Mouse (Mus musculus): Measurements from ENCODE around the gene Grm7.

Grm7 gene

DNA sequence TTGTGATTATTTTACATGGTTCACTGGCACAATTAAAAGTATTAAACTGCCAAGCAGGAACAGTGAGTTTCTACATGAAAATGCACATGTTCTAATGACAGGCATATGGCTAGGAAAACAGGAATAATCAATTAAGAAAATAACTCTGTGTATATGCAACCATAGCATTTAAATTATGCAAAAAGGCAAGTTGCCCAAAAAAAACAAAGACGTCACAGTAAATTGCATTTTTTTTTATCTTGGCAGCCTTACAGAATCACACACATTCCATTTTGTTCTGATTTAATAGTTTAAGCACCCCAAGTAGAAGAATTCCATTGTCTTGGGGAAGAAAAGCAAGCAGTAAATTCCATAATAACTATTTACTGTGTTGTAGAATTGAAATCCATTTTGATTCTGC is 716.3 kb downstream of the Grm7 start:
- no peak for DNase-seq (ENCODE audit: low read depth, low spot score)

DNA sequence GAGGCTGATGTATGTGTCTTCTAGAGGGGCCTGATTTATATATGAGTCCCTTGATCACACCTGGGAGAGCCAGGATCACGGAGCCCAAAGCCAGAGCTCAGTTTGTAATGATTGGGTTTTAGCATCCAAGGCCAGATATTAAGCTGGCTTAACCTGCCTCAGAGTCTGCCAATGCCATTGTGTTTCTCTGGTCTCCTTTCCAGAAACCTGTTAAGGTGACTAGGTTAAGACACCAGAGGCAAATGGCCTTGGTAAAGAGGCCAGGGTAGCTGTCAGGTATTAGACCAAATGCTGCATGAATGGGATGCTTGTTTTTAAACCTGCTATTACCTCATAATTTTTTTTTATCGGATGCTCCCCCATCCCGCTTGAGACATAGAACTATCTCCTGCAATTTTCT is 722.7 kb downstream of the Grm7 start:
- no peak for DNase-seq (ENCODE audit: low read depth, low spot score)

DNA sequence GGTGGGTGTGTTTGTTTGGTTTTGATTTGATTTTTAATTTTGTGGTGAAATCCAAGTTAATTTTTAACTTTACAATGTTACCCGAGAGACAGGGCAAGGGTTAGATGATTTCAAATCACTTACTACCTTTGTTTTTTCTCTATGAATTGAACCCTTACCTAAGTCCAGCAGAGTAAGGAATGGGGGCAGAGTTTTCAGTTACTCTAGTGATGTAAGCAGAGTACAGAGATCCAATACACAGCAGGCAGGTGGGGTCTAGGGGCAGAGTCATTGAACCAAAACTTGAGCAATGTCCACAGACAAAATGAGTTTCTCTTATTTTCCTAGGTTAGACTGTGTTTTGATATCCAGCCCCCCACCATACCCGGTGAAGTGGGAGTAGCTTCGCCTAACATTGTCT is 723.2 kb downstream of the Grm7 start:
- DNase-seq (ENCODE audit: low read depth, low spot score), result no peak

DNA sequence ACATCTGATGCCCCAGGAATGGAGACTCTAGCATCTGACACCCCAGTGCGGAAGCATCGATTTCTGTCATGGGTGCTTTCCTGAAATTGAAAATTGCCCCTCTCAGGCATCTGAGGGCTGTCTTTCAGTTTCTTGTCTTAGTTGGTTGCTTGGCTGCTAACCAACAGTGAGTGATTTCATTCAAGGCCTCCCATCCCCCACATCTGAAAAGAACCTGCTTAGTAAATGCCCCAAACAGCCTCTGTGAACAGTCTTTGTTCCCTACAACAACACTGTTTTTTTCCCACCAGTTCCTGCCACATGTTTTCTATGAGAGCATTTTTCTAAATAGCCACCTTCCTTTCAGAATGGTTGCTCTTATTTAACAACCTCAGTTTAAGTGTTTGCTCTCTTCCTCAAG is 723.6 kb downstream of the Grm7 start:
- peak; percentile 46 for DNase-seq (ENCODE audit: low read depth, low spot score)

DNA sequence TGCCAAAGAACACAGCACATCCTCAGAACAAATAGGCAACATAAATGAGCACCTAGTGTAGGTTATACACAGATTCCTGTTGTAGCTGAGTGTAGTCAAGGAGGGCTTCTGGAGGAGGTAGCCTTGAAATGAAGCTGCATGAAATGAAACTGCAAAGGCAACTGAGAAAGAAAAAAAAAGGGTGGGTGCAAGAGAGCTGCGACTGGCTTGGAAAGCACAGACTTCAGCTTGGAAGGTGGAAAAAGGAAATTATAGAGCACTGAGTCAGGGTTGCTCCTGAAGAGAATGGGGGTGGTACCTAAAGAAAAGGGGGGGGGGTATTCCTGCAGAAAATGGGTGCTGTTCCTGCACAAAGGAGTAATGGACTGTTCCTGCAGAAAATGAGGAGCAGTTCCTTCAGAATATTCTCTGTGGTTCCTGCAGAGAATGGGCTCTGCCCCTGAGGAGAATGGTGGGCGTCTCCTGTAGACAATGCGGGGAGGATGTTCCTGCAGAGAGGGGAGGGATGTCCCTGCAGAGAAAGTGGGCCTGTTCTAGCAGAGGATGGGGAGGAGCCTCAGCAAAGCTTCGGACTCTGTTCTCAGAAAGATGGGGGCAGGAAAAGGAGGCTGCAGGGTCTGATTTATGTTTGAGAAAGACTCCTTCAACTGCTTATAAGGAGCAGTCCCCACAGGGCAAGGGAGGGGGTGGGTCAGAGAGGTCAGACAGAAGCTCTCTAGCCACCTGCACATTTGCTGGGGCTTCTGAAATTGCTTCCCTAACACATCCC is 726.4 kb downstream of the Grm7 start:
- peak; percentile 73 for DNase-seq (ENCODE audit: low read depth, low spot score)

DNA sequence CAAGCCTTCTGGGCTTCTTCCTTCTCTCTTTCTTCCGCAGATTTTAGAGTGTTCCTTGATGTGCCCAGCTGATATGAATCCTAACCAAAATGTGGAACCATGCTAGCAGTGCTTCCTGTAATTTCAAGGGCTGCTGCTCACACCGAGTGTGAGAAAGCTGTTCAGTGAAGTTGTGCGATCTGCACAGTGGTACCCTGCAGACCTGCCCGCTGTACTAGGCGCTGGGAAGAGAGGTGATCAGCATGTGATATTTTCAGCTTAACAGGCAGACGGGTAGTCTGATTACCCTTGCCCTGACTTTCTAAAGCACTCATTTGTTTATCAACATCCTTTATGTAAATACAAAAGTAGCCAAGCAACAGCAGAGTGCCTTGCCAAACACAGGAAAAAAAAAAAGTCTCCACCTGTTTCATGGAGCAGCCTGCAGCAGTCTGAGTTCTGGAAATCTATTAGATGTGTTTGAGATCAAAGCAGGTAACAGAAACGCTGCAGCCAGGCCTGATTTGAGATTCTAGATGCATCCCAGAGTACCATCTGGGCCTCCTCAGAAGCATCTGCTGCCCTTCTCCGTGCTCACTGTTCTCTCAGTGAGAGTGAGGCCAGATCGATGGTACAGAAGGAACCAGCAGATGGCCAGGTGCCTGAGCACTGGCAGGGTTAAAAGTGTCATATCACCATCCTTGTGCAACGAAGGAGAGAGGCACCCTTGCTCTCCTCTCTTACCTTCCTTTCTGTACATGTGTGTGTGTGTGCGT is 727.4 kb downstream of the Grm7 start:
- peak; percentile 74 for DNase-seq (ENCODE audit: low read depth, low spot score)

DNA sequence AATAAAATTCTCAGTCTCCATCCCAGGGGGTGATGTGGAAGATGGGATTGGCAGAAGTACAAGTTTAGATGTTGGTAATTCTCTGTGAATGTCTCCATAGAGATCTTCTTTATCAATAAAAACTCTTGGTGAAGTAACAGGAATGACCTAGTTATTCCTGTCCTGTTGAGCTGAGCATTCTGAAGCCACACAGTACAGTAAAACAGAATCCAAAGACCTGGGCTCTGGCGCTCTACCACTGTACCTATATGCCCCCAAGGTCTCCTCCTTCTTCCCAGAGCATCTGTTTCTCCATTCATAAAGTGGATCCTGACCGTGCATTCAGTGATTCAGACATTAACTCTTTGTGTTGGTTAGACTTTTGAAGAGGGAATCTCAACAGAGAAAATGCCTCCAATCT is 735.3 kb downstream of the Grm7 start:
- no peak for DNase-seq (ENCODE audit: low read depth, low spot score)

DNA sequence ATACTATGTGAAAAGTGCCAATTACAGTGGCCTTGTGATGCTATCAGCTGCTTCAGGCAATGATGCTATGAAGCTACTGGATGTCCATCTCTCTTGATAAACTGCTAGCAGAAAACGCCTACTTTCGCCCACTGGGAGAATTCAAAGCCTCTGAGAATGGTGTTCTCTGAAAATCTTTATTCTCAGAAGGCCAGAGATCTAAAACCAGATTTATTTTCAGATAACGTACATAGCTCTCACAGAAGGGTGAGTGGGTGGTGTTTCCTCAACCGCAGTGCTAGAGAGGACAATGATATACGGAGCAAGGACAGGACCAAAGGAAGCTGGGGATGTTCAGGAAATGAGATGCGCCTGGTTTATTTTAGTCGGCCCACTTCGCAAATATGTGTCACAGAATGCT is 763.4 kb downstream of the Grm7 start:
- peak; percentile 65 for DNase-seq (ENCODE audit: low read depth, low spot score)

DNA sequence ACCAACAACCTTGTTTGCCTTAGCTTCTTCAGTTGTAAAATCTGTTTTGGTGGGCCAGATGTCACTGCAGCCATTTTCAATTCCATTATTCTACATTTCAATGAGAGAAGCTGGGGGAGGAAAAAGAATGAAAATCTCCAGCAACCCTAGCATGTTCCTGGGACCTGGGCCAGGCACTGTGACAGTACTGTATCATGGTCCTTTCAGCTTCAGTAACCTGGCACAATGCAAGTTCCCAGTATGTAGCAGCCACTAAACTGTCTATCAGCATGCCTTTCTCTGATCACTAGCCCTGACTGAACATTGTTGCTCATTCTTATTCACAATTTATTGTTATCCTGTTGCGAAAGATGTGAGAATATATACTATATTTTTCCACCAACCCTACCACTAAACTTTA is 779.4 kb downstream of the Grm7 start:
- DNase-seq (ENCODE audit: low read depth, low spot score), result no peak

DNA sequence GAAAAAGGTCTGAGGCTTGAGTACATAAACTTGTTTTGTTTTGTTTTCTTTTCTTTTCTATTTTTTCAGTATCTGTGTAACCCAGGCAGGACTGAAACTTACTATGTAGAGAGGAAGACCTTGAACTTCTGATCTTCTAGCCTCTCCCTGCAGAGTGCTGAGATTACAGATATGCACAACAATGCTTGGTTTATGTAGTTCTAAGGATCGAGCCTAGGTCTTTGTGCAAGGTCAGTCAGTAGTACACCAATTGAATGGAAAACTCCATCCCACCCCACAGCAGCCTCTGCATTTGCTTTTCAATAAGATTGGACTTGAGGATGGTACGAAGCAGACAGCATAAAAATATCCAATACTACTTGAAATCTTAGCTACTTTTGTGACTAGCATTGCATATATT is 800.8 kb downstream of the Grm7 start:
- no peak for DNase-seq (ENCODE audit: low read depth, low spot score)

DNA sequence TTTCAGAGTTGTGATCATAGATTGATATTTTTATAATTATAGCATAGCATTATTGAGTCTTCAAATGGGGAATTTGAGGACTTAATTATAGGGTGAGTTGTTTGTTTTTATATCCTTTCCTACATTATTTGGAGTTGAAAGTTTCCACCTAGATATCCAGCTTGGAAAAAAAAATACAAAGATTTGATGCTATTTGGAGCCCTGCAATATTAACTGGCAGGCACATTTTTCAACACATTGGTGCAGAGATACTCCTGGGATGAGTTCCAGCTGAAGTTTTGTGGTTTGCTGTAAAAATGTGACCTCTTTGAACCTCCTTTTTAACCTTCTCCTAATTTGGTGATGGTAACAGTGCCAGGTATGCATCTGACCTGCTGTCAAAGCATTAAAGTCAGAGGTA is 802.5 kb downstream of the Grm7 start:
- no peak for DNase-seq (ENCODE audit: low read depth, low spot score)

DNA sequence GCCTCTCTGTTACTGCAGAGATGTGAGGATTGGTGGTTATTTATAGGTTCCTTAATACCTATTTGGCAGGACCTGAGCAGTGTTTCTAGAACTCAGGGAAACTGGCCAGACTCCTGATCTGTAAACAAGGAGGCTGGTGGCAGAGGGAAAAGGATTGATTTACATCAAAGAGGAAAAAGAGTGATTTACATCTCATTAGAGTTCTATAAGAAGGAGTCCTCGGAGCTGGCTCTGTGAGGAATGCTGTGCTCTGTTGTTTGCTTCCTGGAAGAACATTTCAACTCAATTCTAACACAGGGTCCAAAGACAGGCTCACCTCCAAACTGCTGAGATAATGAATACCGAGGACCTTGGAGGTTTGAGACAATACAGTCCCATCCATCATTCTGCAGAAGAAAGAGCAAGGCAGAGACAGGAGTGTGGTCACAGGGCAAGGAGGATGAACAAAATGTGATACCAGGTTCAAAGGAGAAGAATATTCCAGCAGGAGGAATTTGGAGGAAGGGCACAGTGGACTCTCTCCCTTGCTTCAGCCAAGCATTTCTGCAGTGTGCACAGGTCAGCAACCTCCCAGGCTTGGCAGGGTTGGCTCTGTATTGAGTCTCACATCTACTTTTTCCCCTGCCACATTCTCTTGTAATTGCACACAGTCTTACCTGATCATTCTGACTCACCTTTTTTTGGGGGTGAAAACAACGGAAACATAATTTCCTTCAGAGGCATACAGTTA is 803.8 kb downstream of the Grm7 start:
- DNase-seq (ENCODE audit: low read depth, low spot score), result no peak

DNA sequence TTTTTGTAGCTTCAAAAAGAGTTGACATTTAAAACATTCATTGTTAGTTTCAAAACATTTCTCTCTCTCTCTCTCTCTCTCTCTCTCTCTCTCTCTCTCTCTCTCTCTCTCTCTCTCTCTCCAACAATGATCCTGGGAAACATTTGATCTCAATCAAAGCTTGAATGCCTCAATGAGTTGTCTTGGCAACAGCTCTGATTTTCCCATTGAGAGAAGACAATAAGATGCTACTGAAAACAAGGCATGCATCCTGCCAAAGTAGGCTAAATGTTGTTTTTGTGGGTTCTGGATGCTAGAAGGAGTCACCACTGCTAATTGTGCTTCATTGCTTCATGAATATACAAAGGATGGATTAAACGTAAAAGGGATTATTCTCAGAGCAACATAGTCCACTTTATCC is 836.5 kb downstream of the Grm7 start:
- DNase-seq (ENCODE audit: low read depth, low spot score), result no peak

DNA sequence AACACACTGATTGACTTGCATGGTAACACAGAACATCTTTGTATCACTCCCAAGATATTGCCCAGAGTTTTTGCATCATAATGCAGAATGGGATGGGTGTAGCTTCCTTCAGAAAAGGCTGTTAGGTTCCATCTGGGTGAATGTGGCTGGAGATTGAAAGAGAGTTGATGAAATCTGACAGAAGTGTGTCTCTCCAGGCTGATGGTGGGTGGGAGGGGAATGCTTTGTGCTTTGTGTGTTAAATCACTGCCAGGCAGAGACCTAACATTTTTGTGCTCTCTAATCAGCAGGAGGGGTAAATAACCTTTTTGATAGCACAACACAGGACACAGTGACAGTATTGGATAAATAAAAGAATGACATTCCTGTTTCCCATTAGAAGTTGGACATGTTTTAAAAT is 840.7 kb downstream of the Grm7 start:
- no peak for DNase-seq (ENCODE audit: low read depth, low spot score)

DNA sequence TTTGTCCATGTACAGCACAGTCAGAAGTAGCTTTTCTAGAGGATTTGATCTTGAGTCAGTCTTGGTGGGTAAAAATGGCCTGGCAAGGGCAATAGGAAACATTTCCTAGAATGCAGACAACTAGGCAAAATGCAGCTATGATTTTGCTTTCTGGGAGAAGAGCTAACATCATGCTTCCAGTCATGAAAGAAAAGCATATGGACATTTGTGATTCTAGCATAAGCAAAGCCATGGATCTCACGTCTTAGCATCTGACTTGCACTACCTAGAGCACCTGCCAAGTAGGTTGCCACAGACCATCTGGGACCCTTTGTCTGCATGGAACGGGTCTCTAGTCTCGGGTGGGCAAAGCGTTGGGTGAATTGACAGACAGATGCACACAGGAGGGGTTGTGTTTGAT is 842.2 kb downstream of the Grm7 start:
- DNase-seq (ENCODE audit: low read depth, low spot score), result no peak

DNA sequence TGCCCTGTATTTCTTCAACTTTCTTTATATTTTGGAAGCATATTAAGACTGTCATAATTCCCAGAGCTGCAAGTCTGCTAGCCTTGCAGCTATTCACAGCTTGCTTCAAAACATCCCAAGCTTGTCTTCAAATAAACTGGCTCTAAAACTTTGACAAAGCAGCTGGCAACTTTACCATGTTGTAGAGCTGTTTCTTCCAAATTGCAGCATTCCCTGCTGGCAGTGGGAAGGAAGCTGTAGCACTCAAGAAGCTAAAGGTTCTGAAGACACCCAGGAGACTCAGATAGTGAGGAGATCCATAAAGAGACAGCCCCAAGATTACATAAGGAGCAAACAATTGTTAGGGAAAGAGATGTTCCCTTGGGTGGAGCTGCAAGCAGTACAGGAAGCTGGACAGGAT is 846.8 kb downstream of the Grm7 start:
- DNase-seq (ENCODE audit: low read depth, low spot score), result peak; percentile 51

DNA sequence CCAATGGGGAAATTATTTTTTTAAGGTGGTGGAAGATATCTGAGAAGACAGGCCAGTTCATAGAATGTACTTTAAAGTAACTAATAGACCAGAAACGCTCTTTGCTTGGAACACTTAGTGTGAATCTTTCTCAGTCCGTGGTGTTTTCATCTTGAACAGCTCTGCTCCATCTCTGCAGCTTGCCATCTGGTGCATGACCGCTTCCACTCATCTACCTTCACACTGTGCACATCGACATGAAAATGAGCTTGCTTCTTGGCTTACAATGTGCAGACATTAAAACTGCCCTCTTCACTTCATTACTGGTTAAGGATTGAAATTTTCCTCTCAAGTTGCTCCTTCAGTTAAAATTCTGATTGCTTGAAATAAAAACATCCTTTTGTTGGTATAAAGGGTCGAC is 854.2 kb downstream of the Grm7 start:
- no peak for DNase-seq (ENCODE audit: low read depth, low spot score)

DNA sequence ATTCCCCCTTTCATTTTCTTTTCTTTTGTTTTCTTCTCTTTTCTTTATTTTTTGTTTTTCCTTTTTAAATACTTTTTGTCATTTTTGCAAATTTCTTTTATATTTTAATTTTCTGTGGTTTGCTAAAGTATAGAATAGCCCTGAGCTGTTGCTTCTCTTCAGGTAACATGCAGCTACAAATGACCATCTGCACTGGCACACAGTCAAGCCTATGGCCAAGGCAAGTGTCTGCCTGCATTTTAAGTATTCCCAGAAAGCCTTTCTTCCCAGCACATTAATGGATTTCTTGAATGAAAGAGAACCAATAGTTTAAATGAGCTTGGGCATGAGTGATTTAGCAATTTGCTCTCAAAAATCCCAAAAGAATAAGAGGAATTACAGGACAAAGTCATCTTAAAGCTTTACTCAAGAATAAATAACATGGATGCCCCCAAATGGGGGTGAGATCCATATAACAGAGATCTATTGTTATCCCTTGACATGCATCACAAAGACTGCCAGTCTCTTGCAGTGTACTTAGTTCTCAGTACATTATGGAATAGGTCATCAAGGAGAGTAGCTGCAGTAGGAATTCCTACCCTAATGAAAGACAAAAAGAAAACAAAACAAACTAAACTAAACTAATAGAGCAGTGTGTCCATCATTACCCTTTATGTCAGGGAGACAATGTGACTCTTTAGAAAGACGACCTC is 865.5 kb downstream of the Grm7 start:
- no peak for DNase-seq (ENCODE audit: low read depth, low spot score)

DNA sequence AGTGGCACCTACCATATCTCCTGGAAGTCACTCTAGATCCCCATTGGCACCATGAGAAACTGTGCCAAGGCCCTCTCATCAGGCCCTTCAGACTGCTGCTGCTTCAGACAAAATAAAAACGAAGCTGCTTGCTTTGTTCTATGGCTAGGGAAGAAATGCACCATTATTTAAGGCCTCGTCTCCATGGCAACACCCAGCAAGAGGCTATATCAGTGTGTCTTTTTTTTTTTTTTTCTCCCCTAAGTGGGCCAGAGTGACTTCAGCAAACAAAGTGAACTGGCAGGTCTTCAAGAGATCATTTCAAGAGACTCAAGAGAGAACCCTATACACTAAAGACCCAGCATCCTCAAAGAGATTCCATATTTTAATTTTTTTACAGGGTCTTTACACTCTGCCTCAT is 867.0 kb downstream of the Grm7 start:
- DNase-seq (ENCODE audit: low read depth, low spot score), result no peak

DNA sequence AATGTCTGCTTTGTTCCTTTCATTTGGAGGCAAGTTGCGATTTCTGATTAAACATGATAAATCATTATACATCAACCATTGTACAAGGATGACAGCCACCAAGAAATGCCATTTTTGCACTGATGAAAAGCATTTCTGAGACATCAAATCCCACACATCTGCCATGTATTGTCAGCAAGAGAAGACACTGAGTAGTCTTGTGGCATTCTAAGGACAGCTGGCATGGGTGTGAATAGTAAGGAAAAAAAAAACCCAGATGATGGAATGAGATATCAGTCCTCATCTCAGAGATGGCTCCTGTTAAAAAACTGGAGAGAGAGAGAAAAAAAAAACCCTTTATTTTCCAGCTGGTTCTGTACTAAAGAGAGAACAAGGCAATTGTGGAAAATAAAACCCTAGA is 875.8 kb downstream of the Grm7 start:
- DNase-seq (ENCODE audit: low read depth, low spot score), result no peak

DNA sequence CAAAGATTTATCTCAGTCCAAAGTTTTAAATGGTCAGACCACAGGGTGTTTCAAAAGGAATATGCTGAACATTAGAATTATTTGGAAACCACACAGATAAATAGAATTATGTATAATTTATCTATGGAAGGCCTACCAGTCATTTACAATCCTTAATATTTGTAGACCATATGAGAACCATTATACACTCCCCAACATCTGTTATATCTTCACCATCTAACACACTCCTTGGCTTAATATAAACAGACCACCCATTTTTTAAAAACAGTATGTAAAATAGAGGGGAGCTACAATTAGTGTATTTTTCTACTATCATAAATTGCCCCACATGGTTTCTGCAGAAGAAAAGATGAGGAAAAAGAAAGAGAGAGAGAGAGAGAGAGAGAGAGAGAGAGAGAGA is 876.7 kb downstream of the Grm7 start:
- DNase-seq (ENCODE audit: low read depth, low spot score), result no peak

DNA sequence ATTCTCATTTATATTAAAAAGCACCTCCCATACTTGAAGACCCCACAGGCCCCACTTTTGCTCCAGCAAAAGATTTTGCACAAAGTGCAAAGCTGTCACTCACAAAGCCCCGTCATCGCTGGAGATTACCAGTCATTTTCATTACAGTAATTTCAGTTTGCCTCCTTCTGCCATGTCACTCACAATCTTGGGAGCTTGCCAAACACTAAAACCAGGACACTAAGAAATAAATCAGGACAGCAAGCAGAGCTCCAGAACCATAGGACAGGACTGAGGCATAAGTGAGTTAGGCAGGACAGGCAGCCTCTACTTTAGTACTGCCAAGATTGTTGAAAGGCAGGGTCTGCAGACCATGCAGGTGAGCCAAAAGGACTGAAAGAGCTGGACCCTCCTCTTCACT is 884.6 kb downstream of the Grm7 start:
- DNase-seq (ENCODE audit: low read depth, low spot score), result no peak
